Mouse (Mus musculus) CH12.LX (cell line): ENCODE data around the gene Gjb5. TPM values are rescaled to one million over a fixed set of nuclear protein-coding genes. Genes with fewer than 3 reads are reported as not detected.
A peak's percentile ranks its signal among the peaks of the same experiment; 100 is the strongest.

ENCODE experiments used
- DNase-seq: peaks from one replicate; pipeline ENCODE4 v3.0.0-alpha.2; 2013; ENCODE audit errors: extremely low read depth
- H3K27ac ChIP-seq: 2 replicates; pipeline ENCODE4 v1.5.1; 2012; ENCODE audit warnings: low read depth, mild to moderate bottlenecking, control low read depth, moderate library complexity; ENCODE audit not compliant: insufficient read depth
- H3K27me3 ChIP-seq: replicated peaks from 2 replicates; pipeline ENCODE3; 2012; ENCODE audit warnings: inconsistent platforms
- H3K36me3 ChIP-seq, 2 experiments: replicated peaks in 1 of 2; 2 replicates each; pipeline versions ENCODE3 to v1.6.1; 2012; ENCODE audit warnings: inconsistent platforms in 1 of 2, low read length in 1 of 2, mild to moderate bottlenecking in 1 of 2, mixed read lengths in 1 of 2, moderate library complexity in 1 of 2; ENCODE audit not compliant: control insufficient read depth in 1 of 2, insufficient read depth in 1 of 2
- H3K4me1 ChIP-seq, 2 experiments: 2 replicates each; pipeline ENCODE4 v1.6.1; 2012; ENCODE audit warnings: inconsistent platforms in 1 of 2, moderate library complexity in 1 of 2; ENCODE audit not compliant: insufficient read depth in 2 of 2, control insufficient read depth in 1 of 2
- H3K4me2 ChIP-seq: 2 replicates; pipeline ENCODE4 v1.6.1; 2012; ENCODE audit warnings: low read depth, mild to moderate bottlenecking, control low read depth; ENCODE audit not compliant: poor library complexity, insufficient read depth, severe bottlenecking
- H3K4me3 ChIP-seq, 3 experiments: fragments of 150-350 bp in 1 of 3; sonication (generic) in 1 of 3; replicated peaks in 1 of 3; 2 replicates each; pipeline versions ENCODE3 to v1.5.1; 2011 to 2012; ENCODE audit warnings: low read depth in 2 of 3, low read length in 2 of 3, mild to moderate bottlenecking in 2 of 3, moderate library complexity in 2 of 3, control low read depth in 1 of 3, improper control_type of control experiment in 1 of 3, inconsistent platforms in 1 of 3, mixed read lengths in 1 of 3; ENCODE audit not compliant: poor library complexity in 1 of 3
- H3K79me2 ChIP-seq: replicated peaks from 2 replicates; pipeline ENCODE4 v1.6.1; 2012; ENCODE audit warnings: mild to moderate bottlenecking, moderate library complexity; ENCODE audit not compliant: control insufficient read depth, poor library complexity, insufficient read depth, severe bottlenecking; ENCODE audit errors: extremely low read depth
- H3K9ac ChIP-seq: 2 replicates; pipeline ENCODE4 v1.6.1; 2012; ENCODE audit warnings: low read depth, mild to moderate bottlenecking, control low read depth, moderate library complexity; ENCODE audit not compliant: insufficient read depth
- H3K9me3 ChIP-seq: replicated peaks from 2 replicates; pipeline ENCODE3; 2012; ENCODE audit warnings: low read length, inconsistent platforms, mixed read lengths
- BHLHE40 ChIP-seq: IDR thresholded peaks from 2 replicates; pipeline ENCODE4 v1.6.1; 2011; ENCODE audit warnings: mild to moderate bottlenecking, low read depth, low read length, improper control_type of control experiment
- CHD1 ChIP-seq: IDR thresholded peaks from 2 replicates; pipeline ENCODE4 v1.6.1; 2012; ENCODE audit warnings: low read depth, low read length, improper control_type of control experiment, inconsistent platforms
- CHD2 ChIP-seq: IDR thresholded peaks from 2 replicates; pipeline ENCODE4 v1.6.1; 2011; ENCODE audit warnings: low read length, improper control_type of control experiment
- CTCF ChIP-seq, 2 experiments: IDR thresholded peaks in 1 of 2; conservative IDR thresholded peaks in 1 of 2; 2 replicates each; pipeline ENCODE4 v1.5.1; 2011 to 2012; ENCODE audit warnings: low read depth in 2 of 2, low read length in 2 of 2, improper control_type of control experiment in 1 of 2, inconsistent platforms in 1 of 2, mild to moderate bottlenecking in 1 of 2, moderate library complexity in 1 of 2
- E2F4 ChIP-seq: IDR thresholded peaks from 2 replicates; pipeline ENCODE4 v1.6.1; 2011; ENCODE audit warnings: low read depth, low read length, improper control_type of control experiment; ENCODE audit not compliant: insufficient replicate concordance
- EP300 ChIP-seq: IDR thresholded peaks from 2 replicates; pipeline ENCODE4 v1.6.1; 2011; ENCODE audit warnings: low read length, improper control_type of control experiment
- GABPA ChIP-seq: IDR thresholded peaks from 2 replicates; pipeline ENCODE4 v1.6.1; 2012; ENCODE audit warnings: low read depth, low read length, improper control_type of control experiment, inconsistent platforms; ENCODE audit not compliant: insufficient replicate concordance
- JUN ChIP-seq: IDR thresholded peaks from 2 replicates; pipeline ENCODE4 v1.6.1; 2011; ENCODE audit warnings: low read depth, mild to moderate bottlenecking, low read length, improper control_type of control experiment, moderate library complexity; ENCODE audit not compliant: insufficient read depth
- MAFK ChIP-seq: IDR thresholded peaks from 2 replicates; pipeline ENCODE4 v1.6.1; 2011; ENCODE audit warnings: low read length, improper control_type of control experiment; ENCODE audit not compliant: insufficient replicate concordance
- MEF2A ChIP-seq: IDR thresholded peaks from 2 replicates; pipeline ENCODE4 v1.6.1; 2014; ENCODE audit warnings: low read depth, mild to moderate bottlenecking, inconsistent platforms, low read length, improper control_type of control experiment, borderline replicate concordance
- NRF1 ChIP-seq: IDR thresholded peaks from 2 replicates; pipeline ENCODE4 v1.6.1; 2014; ENCODE audit warnings: low read depth, mild to moderate bottlenecking, inconsistent platforms, low read length, improper control_type of control experiment, moderate library complexity
- RAD21 ChIP-seq: IDR thresholded peaks from 2 replicates; pipeline ENCODE4 v1.6.1; 2011; ENCODE audit warnings: low read depth, mild to moderate bottlenecking, low read length, improper control_type of control experiment, moderate library complexity
- RCOR1 ChIP-seq: conservative IDR thresholded peaks from 2 replicates; pipeline ENCODE4 v1.6.1; 2012; ENCODE audit warnings: low read depth, mild to moderate bottlenecking, inconsistent platforms, low read length, improper control_type of control experiment
- SIN3A ChIP-seq: IDR thresholded peaks from 2 replicates; pipeline ENCODE4 v1.6.1; 2012; ENCODE audit warnings: low read length, improper control_type of control experiment, inconsistent platforms
- SMC3 ChIP-seq: IDR thresholded peaks from 2 replicates; pipeline ENCODE4 v1.6.1; 2011; ENCODE audit warnings: low read depth, low read length, improper control_type of control experiment
- TBP ChIP-seq: conservative IDR thresholded peaks from 2 replicates; pipeline ENCODE4 v1.6.1; 2011; ENCODE audit warnings: low read depth, low read length, improper control_type of control experiment
- UBTF ChIP-seq: IDR thresholded peaks from 2 replicates; pipeline ENCODE4 v1.6.1; 2012; ENCODE audit warnings: low read depth, mild to moderate bottlenecking, inconsistent platforms, low read length, improper control_type of control experiment, moderate library complexity
- ZKSCAN1 ChIP-seq: IDR thresholded peaks from 2 replicates; pipeline ENCODE4 v1.6.1; 2012; ENCODE audit warnings: low read depth, inconsistent platforms, low read length, improper control_type of control experiment, borderline replicate concordance
- ZMIZ1 ChIP-seq: IDR thresholded peaks from 2 replicates; pipeline ENCODE4 v1.6.1; 2012; ENCODE audit warnings: low read depth, mild to moderate bottlenecking, inconsistent platforms, low read length, improper control_type of control experiment
- dilution Hi-C: fragments of 300-500 bp; cut with MboI; formaldehyde crosslinking; loops from 2 replicates; pipeline ENCODE4 v1.14.3; 2020; ENCODE audit warnings: low sequenced_read_pairs; ENCODE audit not compliant: extremely low pct_unique_long_range_greater_than_20kb, extremely low pct_ligation_motif_present
- in situ Hi-C: fragments of 300-500 bp; cut with MboI; formaldehyde crosslinking; loops from 3 replicates; pipeline ENCODE4 v1.14.3; 2019; ENCODE audit warnings: low sequenced_read_pairs, low pct_ligation_motif_present, low pct_unique_long_range_greater_than_20kb, mixed read lengths
- polyA plus RNA-seq: library from polyadenylated mRNA; unstranded; fragments of >175 nt; gene quantifications from 2 replicates; pipeline ENCODE4 v1.2.1, GENCODE M21; 2012; ENCODE audit warnings: low read depth; ENCODE audit not compliant: insufficient read length
- total RNA-seq, 2 experiments: library from RNA; depleted of rRNA; stranded (reverse); fragments of 300-350 nt in 1 of 2; fragments of >200 nt in 1 of 2; gene quantifications; 2 replicates each; pipeline ENCODE4 v1.2.3; 2012 to 2014

Gene Gjb5
- total and polyA plus RNA-seq, 3 experiments = 0.34 to 0.50 TPM; not detected in 1

GRCm38 (mm10) chr4:127375541-127376177 lies 17.7 kb upstream of the Gjb5 start:
- in situ Hi-C loops (no loop called here), dilution Hi-C loops (no loop called here)
- no peak for DNase-seq
- no peak overlapping the region for H3K27ac ChIP-seq
- H3K27me3 ChIP-seq = no peaks in the 10 kb centered on the region
- no peak for TF ChIP-seq TBP
- no peak for TF ChIP-seq JUN
- no peak for TF ChIP-seq CHD2
- TF ChIP-seq CHD1 = no peak
- no peak for TF ChIP-seq EP300
- TF ChIP-seq ZKSCAN1 = no peak
- TF ChIP-seq RCOR1 = no peak
- no peak for TF ChIP-seq RAD21
- TF ChIP-seq ZMIZ1 = no peak
- TF ChIP-seq SMC3 = no peak
- no peak for TF ChIP-seq E2F4
- no peak for TF ChIP-seq SIN3A
- no peaks in the 10 kb centered on the region for H3K79me2 ChIP-seq
- no peaks in the 10 kb centered on the region for H3K4me1 ChIP-seq
- H3K9ac ChIP-seq = no peak overlapping the region
- H3K4me2 ChIP-seq = no peak overlapping the region
- peaks cover 23% of the 10 kb centered on the region for H3K9me3 ChIP-seq
- H3K36me3 ChIP-seq = no peaks in the 10 kb centered on the region
- no peak overlapping the region for H3K4me3 ChIP-seq

DNA sequence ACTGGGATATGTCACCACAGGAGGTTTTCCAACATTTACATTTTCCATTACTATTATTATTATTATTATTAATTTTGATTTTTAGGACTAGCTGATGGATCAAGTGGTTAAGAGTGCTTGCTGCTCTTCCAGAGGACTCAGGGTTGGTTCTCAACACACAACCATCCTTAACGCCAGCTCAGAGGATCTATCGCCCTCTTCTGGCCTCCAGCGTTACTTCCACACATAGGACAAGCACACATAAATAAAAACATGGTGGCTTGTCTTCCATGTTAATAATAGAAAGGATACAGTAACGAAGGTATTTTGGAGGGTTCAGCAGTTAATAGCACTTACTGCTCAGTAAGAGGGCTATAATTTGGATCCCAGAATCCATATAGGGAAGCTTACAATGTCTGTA lies 16.7 kb upstream of the Gjb5 start:
- H3K4me1 ChIP-seq = no peaks in the 10 kb centered on the region
- DNase-seq = no peak
- H3K4me3 ChIP-seq = no peak overlapping the region
- H3K27ac ChIP-seq = no peak overlapping the region
- no peaks in the 10 kb centered on the region for H3K36me3 ChIP-seq
- no peak overlapping the region for H3K9ac ChIP-seq
- H3K4me2 ChIP-seq = no peak overlapping the region
- peaks cover 20% of the 10 kb centered on the region for H3K9me3 ChIP-seq
- dilution Hi-C loops = no loop called here
- in situ Hi-C loops = loop anchor here (5.0 to 25.0 kb wide), 2 partner anchors 238 to 1163 kb away; no protein-coding TSS in a partner anchor
- no peaks in the 10 kb centered on the region for H3K79me2 ChIP-seq
- no peaks in the 10 kb centered on the region for H3K27me3 ChIP-seq
- peak in 1 of 2 experiments; percentile 11; a peak in 1 of 4 replicates for TF ChIP-seq CTCF (conservative IDR thresholded peaks at IDR 0.05 in 1 of 2, IDR thresholded peaks at IDR 0.05 in 1 of 2; ENCODE audit: low read depth in 2 of 2, low read length in 2 of 2)
- TF ChIP-seq MEF2A = no peak
- TF ChIP-seq BHLHE40 = no peak
- no peak for TF ChIP-seq GABPA
- TF ChIP-seq UBTF = no peak
- TF ChIP-seq RAD21 = no peak
- no peak for TF ChIP-seq MAFK
- TF ChIP-seq NRF1 = no peak
